Mouse (Mus musculus) testis, postnatal 14 days (tissue): ENCODE results near the gene Morc3.

ENCODE experiments used
- DNase-seq: peaks from one replicate; pipeline ENCODE4 v3.0.0; 2021; ENCODE audit warnings: low spot score

Morc3 gene

GRCm38 (mm10) chr16:93884086-93884721 is 52.3 kb downstream of the Morc3 start:
- DNase-seq = no peak

DNA sequence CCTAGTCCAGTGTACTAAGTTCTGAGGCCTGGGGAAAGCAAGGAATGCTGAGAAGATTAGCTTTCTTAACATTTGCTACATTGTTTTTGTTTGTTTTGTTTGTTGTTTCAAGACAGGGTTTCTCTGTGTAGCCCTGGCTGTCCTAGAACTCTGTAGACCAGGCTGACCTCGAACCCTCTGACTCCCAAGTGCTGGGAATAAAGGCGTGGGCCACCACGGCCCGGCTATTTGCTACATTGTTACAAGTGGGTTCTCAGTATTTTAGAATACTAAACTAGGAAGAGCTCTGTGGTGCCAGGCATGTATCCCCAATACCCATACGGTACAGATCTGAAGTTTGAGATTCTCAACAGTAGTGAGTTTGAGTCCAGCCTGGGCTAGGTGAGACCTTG is 52.8 kb downstream of the Morc3 start:
- peak; percentile 78 for DNase-seq

DNA sequence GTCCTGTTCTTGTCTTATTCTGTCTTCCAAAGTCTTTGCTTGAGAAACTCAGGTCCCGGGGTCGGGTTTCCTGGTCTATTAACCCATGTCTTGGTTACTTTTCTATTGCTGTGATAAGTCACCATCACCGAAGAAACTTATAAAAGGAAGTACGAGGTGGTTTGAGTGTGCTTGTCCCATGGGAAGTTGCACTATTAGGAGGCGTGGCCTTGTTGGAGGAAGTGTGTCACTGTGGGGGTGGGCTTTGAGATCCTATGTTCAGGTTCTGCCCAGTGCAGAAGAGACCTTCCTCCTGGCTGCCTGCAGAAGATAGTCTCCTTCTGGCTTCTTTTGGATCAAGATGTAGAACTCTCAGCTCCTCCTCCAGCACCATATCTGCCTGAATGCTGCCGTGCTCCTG is 56.6 kb downstream of the Morc3 start:
- no peak for DNase-seq

GRCm38 (mm10) chr16:93890948-93891604 is 59.2 kb downstream of the Morc3 start:
- DNase-seq = no peak

- peak; percentile 33 for DNase-seq
These were observed 61.4 kb downstream of the Morc3 start for GRCm38 (mm10) chr16:93893285-93893684.

GRCm38 (mm10) chr16:93903027-93903426 is 71.1 kb downstream of the Morc3 start:
- DNase-seq = no peak

DNA sequence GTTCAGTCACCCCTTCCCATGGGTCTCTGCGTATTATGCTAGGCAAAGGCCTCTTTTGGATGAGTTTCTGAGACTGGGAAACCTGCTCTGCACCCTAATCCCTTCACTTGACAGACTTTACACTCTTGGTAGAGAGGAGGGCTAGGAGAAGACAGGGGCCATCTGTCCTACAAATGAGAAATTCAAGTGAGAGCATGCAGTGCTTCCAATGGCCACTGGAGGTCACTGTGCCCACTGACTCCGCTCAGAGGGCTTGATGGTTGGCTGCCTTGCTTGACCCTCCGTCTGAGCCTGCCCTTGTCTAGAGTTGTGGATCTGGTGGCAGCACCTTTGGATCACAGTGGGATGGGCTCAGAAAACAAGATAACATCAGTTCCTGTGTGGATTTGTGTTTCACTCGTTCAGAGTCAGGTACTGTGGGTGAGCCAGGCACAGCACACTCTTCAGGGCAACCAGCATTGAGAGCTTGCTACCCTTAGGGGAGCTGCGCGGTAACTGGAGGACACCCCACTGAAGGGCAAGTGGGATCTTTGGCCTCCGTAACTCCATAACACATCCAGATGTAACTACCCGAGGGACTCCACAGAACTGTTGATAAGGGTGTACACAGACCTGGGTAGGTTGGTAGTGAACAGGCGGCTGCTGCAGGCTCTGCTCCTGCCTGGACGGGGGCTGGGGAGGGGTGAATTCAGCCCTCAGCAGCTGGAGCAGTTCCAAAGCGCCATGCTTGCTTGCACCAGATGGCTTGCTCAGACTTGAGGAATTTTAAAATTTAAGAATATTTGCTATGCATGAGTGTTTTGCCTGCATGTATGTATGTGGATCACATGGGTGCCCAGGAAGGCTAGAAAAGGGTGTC is 74.5 kb downstream of the Morc3 start:
- DNase-seq = no peak

- DNase-seq = no peak
These were observed 75.8 kb downstream of the Morc3 start for GRCm38 (mm10) chr16:93907761-93908160.

GRCm38 (mm10) chr16:93908196-93908595 is 76.3 kb downstream of the Morc3 start:
- no peak for DNase-seq

- DNase-seq = no peak
These were observed 78.0 kb downstream of the Morc3 start for GRCm38 (mm10) chr16:93909936-93910335.

GRCm38 (mm10) chr16:93910735-93911665 is 79.1 kb downstream of the Morc3 start:
- no peak for DNase-seq

GRCm38 (mm10) chr16:93912158-93912557 is 80.2 kb downstream of the Morc3 start:
- DNase-seq = no peak

- DNase-seq = no peak
These were observed 80.9 kb downstream of the Morc3 start for GRCm38 (mm10) chr16:93912808-93913207.

GRCm38 (mm10) chr16:93913881-93914576 is 82.1 kb downstream of the Morc3 start:
- DNase-seq = peak; percentile 64

GRCm38 (mm10) chr16:93915338-93915849 is 83.5 kb downstream of the Morc3 start:
- no peak for DNase-seq

DNA sequence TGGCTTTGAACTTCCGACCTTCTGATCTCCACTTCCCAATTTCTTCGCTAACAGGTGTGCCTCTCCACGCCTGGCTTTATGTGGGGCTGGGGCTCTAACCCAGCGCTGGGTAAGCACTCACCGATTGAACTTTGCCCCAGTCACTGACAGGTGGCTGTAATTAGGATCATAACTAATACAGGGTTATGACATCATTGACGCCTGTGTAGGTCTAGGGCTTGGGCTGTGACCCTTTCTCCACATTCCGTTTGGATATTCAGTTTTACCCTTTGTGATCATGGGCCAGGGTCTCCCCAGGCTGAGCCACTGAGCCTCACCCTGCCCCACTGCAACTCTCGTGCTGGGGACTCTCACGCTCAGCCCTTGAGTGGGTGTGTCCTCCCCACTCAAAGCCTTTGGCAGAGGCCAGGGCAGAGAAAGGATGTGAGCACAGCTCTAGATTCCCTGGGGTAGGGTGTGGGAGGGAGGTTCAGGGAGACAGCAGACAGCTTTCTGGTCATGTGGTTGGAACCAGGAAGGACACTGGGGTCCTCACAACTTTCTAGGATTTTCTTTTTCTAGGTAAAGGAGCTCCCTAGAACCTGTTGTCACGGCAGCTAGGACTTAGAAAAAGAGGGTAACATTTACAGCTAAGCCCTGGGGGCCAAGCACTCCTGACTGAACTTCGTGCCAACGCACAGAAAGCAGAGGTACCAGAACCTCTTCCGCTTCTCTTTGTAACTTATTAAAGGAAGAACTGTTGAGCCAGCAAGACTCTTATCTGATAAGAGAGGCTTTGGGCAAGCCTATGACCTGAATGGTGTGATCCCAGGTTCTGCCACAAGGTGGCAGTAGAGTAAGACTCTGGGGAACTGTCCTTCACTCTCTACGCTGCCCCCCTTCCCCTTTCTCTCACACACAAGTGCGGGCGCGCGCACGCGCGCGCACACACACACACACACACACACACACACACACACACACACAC is 86.1 kb downstream of the Morc3 start:
- peak; percentile 83 for DNase-seq

- DNase-seq = no peak
These were observed 86.7 kb downstream of the Morc3 start for GRCm38 (mm10) chr16:93918679-93919060.

- DNase-seq = no peak
These were observed 87.3 kb downstream of the Morc3 start for GRCm38 (mm10) chr16:93919189-93919588.

GRCm38 (mm10) chr16:93920673-93921072 is 88.8 kb downstream of the Morc3 start:
- DNase-seq = no peak
